Mouse (Mus musculus) liver, embryonic 16.5 days (tissue): ENCODE measurements around the gene Grk6. TPM values are rescaled to one million over a fixed set of nuclear protein-coding genes. Genes with fewer than 3 reads are reported as not detected.

Experiments used
- ATAC-seq: fragments of 200-750 bp; cut with Nextera tagmentation; 2 replicates; pipeline ENCODE4 v1.8.0; 2017; ENCODE audit warnings: low read depth, mild to moderate bottlenecking, moderate number of reproducible peaks, moderate library complexity
- H3K27ac ChIP-seq: fragments of 300-500 bp; sonication (generic); 2 replicates; pipeline ENCODE4 v1.5.1; 2014; ENCODE audit warnings: mild to moderate bottlenecking, low read length
- H3K27me3 ChIP-seq: fragments of 300-500 bp; sonication (generic); 2 replicates; pipeline ENCODE4 v1.6.1; 2014; ENCODE audit warnings: low read depth, low read length, mixed read lengths; ENCODE audit not compliant: control insufficient read depth, insufficient read depth
- H3K36me3 ChIP-seq: fragments of 300-500 bp; sonication (generic); 2 replicates; pipeline ENCODE4 v1.6.1; 2014; ENCODE audit warnings: mild to moderate bottlenecking; ENCODE audit not compliant: control insufficient read depth, insufficient read depth
- H3K4me1 ChIP-seq: fragments of 300-500 bp; sonication (generic); 2 replicates; pipeline ENCODE4 v1.6.1; 2014; ENCODE audit warnings: low read depth, low read length, mixed read lengths; ENCODE audit not compliant: control insufficient read depth
- H3K4me2 ChIP-seq: fragments of 300-500 bp; sonication (generic); 2 replicates; pipeline ENCODE4 v1.6.1; 2014; ENCODE audit warnings: low read depth, low read length, mixed read lengths
- H3K4me3 ChIP-seq: fragments of 300-500 bp; sonication (generic); 2 replicates; pipeline ENCODE4 v1.5.1; 2014; ENCODE audit warnings: low read depth, mild to moderate bottlenecking, low read length
- H3K9ac ChIP-seq: fragments of 300-500 bp; sonication (generic); 2 replicates; pipeline ENCODE4 v1.6.1; 2014; ENCODE audit warnings: low read depth, low read length
- H3K9me3 ChIP-seq: fragments of 300-500 bp; sonication (generic); replicated peaks from 2 replicates; pipeline ENCODE4 v1.6.1; 2016; ENCODE audit warnings: low read length; ENCODE audit not compliant: control insufficient read depth
- WGBS: fragments of 180-500 bp; shearing (Covaris S2); extraction: QIAGEN DNeasy Blood & Tissue Kit; methylation state at CpG from one replicate; pipeline ENCODE4 v1.1.7; 2014; ENCODE audit not compliant: insufficient replicate concordance; 5-methylcytosine and 5-hydroxymethylcytosine counted together
- polyA plus RNA-seq: library from polyadenylated mRNA; unstranded; fragments of >200 nt; fragmentation: Nextera tagmentation; extraction: Ambion mirVana; gene quantifications from 2 replicates; pipeline ENCODE4 v1.2.1, GENCODE M21; 2015

The Grk6 gene
- polyA plus RNA-seq, 1 experiment from 2014 or later, result 12.1 TPM

GRCm38 (mm10) chr13:55468851-55469560 is 24.1 kb downstream of the Grk6 start:
- no peak overlapping the region for H3K27ac ChIP-seq
- H3K4me3 ChIP-seq, result no peak overlapping the region
- no peak overlapping the region for H3K9ac ChIP-seq
- H3K36me3 ChIP-seq, result no peaks in the 10 kb centered on the region
- ATAC-seq, result no peak
- peaks cover 78% of the 10 kb centered on the region for H3K27me3 ChIP-seq
- H3K9me3 ChIP-seq, result no peaks in the 10 kb centered on the region
- H3K4me1 ChIP-seq, result peaks cover 27% of the 10 kb centered on the region
- 42% methylated on average over 13 of the region's 13 CpGs for WGBS
- H3K4me2 ChIP-seq, result no peak overlapping the region

DNA sequence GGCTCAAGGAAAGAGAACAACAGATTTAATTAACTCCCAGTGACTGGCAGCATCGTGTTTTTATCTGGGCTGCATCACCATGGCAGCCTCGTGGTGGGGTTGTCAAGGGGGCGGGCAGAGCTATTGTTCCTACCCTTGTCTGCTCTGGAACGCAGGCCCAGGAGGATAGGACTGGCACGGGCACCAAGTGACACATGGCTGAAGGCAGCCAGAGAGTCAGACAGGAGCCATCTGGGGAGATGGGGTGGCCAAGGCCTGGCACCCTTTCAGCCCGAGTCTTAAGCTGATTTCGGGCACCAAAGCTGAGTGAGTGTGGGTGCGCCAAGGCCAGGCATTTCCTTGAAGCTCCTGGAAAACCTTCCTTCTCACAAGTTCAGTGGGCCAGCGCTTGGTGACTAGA is 25.5 kb downstream of the Grk6 start:
- peaks cover 16% of the 10 kb centered on the region for H3K4me1 ChIP-seq
- H3K27ac ChIP-seq, result no peak overlapping the region
- ATAC-seq, result no peak
- no peak overlapping the region for H3K4me3 ChIP-seq
- peaks cover 76% of the 10 kb centered on the region for H3K27me3 ChIP-seq
- H3K9me3 ChIP-seq, result no peaks in the 10 kb centered on the region
- no peaks in the 10 kb centered on the region for H3K36me3 ChIP-seq
- no peak overlapping the region for H3K4me2 ChIP-seq
- WGBS, result 62% methylated on average over 9 of the region's 9 CpGs
- H3K9ac ChIP-seq, result no peak overlapping the region

DNA sequence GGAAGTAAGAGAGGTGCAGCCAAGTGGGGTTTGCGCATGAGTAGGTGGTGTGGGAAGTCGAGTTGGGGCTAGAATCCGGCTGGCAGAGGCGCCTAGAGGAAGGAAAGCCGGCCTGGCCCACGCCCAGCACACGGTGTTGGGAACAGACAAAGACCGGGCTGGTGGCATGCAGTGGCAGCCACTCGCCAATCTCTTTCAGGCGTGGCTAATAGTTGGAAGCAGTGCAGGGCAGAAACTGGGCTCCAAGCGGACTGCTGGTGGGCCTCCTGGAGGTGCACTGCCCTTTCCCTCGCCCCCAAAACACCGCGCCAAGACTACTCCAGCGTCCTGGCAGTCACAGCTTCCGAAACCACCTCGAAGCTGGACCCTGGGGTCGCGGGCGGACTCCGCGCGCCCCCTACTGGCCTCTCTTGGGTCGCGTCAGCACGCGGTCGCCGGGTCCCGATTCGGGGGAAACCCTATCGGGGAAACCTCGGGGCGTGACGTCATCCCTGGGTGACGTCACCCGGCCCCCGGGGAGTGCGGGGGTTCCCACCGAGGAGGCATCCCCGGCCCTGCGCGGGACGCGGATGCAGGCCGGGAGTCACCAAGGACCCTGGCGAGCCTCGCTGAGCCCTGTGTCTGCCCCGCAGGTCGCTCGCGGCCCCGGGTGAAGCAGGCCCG is 26.4 kb downstream of the Grk6 start:
- H3K36me3 ChIP-seq, result no peaks in the 10 kb centered on the region
- H3K27me3 ChIP-seq, result peaks cover 72% of the 10 kb centered on the region
- 1% methylated on average over 54 of the region's 54 CpGs for WGBS
- peak overlapping the region; percentile 62 for H3K4me3 ChIP-seq
- H3K9ac ChIP-seq, result peak overlapping the region; percentile 38; the same call in 1 of the 2 replicates
- no peak overlapping the region for H3K27ac ChIP-seq
- H3K4me1 ChIP-seq, result peaks cover 16% of the 10 kb centered on the region
- peak overlapping the region; percentile 85 for H3K4me2 ChIP-seq
- ATAC-seq, result peak; percentile 59
- no peaks in the 10 kb centered on the region for H3K9me3 ChIP-seq

DNA sequence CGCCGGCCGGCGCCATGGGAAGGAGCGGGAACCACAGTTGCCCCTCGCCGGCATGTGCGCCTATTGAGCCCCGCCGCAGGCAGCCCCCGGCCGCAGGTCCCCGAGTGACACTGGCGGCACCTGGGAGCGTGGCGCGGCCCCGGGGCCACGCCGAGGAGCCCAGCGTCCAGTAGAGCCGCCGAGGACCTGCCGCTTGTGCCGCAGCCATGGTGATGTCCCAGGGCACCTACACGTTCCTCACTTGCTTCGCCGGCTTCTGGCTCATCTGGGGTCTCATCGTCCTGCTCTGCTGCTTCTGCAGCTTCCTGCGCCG is 26.9 kb downstream of the Grk6 start:
- no peaks in the 10 kb centered on the region for H3K36me3 ChIP-seq
- peak overlapping the region; percentile 62 for H3K4me3 ChIP-seq
- H3K9me3 ChIP-seq, result no peaks in the 10 kb centered on the region
- H3K4me2 ChIP-seq, result peak overlapping the region; percentile 85
- ATAC-seq, result no peak
- H3K27me3 ChIP-seq, result peaks cover 71% of the 10 kb centered on the region
- H3K27ac ChIP-seq, result no peak overlapping the region
- peaks cover 16% of the 10 kb centered on the region for H3K4me1 ChIP-seq
- 0% methylated on average over 30 of the region's 31 CpGs for WGBS
- peak overlapping the region; percentile 38 for H3K9ac ChIP-seq

DNA sequence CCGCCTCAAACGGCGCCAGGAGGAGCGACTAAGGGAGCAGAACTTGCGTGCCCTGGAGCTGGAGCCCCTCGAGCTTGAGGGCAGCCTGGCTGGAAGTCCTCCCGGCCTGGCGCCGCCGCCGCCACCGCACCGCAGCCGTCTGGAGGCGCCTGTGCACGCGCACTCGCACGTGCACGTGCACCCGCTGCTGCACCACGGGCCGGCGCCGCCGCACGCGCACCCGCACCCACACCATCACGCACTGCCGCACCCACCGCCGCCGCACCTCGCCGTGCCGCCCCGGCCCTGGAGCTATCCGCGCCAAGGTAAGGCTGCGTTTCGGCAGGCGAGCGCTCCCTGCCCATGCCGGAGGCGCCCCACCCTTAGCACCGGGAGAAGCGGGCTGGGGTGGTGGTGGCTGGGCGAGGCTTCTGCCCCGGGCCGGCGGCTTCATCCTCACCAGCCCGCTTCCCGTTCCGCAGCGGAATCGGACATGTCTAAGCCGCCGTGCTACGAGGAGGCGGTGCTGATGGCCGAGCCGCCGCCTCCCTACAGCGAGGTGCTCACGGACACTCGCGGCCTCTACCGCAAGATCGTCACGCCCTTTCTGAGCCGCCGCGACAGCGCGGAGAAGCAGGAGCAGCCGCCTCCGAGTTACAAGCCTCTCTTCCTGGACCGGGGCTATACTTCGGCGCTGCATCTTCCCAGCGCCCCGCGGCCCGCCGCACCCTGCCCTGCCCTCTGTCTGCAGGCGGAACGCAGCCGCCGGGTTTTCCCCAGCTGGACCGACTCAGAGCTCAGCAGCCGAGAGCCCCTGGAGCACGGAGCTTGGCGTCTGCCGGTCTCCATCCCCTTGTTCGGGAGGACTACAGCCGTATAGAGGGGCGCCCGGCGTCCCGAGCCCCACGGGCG is 27.5 kb downstream of the Grk6 start:
- Histone ChIP-seq H3K36me3 (no peaks in the 10 kb centered on the region), H3K4me1 (peaks cover 16% of the 10 kb centered on the region), H3K27me3 (peaks cover 71% of the 10 kb centered on the region), H3K4me3 (peak overlapping the region; percentile 62), H3K9me3 (no peaks in the 10 kb centered on the region), H3K4me2 (peak overlapping the region; percentile 85), H3K9ac (peak overlapping the region; percentile 28), H3K27ac (no peak overlapping the region)
- ATAC-seq, result 0 out of 2 replicates have a peak, but pooled peaks have one; percentile 24
- WGBS, result under 1% methylated on average over 100 of the region's 103 CpGs

DNA sequence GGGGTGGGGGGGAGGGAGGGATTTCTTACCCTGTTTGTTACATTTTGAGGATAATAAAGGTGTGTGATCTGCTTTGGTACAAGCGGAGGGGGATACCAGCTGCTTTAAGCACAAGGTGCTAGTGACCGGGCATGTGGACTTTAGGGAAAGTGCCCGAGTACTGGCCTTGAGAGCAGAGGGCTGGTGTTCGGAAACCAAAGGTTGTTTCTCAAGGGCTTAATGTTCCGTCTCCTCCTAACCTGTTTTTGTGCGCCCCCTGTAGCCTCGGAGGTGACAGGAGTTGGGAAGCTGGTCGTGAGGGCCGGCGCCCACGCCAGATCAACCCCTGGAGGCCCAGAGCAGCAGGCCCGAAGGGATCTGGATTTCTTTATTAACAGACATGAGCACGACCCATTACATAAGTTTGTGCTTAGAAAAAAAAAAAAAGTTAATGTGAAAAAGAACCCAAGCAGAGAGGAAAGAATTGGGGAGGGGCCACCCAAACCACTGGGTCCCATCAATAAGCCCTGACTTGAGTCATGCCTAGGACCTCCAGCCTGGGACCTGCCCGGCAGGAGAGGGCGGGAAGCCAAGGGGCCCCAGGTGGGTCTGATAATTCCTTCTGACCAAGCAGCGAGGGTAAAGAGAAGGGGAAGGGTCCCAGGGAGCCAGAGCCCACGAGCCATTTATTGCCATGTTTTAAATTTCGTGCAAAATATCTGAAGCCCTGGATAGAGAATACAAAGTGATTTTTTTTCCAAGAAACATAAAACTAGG is 28.4 kb downstream of the Grk6 start:
- WGBS, result 17% methylated on average over 18 of the region's 18 CpGs
- no peak overlapping the region for H3K27ac ChIP-seq
- no peak for ATAC-seq
- peaks cover 68% of the 10 kb centered on the region for H3K27me3 ChIP-seq
- H3K4me2 ChIP-seq, result peak overlapping the region; percentile 85
- H3K4me3 ChIP-seq, result peak overlapping the region; percentile 62
- H3K4me1 ChIP-seq, result peaks cover 16% of the 10 kb centered on the region
- H3K36me3 ChIP-seq, result no peaks in the 10 kb centered on the region
- H3K9me3 ChIP-seq, result no peaks in the 10 kb centered on the region
- H3K9ac ChIP-seq, result peak overlapping the region; percentile 28; the same call in 1 of the 2 replicates

DNA sequence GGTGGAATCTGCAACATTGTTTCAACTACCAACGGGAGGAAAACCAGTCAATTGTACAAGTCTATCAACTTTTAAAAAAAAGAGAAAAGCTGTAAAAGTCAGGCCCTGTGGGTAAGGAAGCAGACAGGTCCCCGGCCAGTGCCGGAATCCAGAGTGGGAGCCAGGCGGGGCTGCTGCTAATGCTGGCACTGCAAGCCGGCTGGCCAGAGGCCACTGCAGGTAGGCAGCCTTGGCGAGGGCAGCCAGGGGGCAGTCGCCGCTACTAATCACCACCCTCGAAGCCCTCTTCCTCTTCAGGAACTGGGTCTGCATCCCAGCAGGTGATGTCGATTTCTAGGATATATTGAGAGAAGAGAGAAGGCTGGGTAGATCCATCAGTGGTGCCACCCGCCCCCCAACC is 29.1 kb downstream of the Grk6 start:
- no peak overlapping the region for H3K4me2 ChIP-seq

GRCm38 (mm10) chr13:55474621-55475069 is 29.8 kb downstream of the Grk6 start:
- WGBS, result 50% methylated on average over 5 of the region's 5 CpGs
- H3K4me3 ChIP-seq, result no peak overlapping the region
- H3K4me1 ChIP-seq, result peaks cover 16% of the 10 kb centered on the region
- H3K4me2 ChIP-seq, result no peak overlapping the region
- H3K9ac ChIP-seq, result no peak overlapping the region
- H3K36me3 ChIP-seq, result no peaks in the 10 kb centered on the region
- peaks cover 59% of the 10 kb centered on the region for H3K27me3 ChIP-seq
- no peaks in the 10 kb centered on the region for H3K9me3 ChIP-seq
- no peak overlapping the region for H3K27ac ChIP-seq
- ATAC-seq, result no peak

More for the DNA sequence above, 29.1 kb downstream of the Grk6 start:
- peaks cover 16% of the 10 kb centered on the region for H3K4me1 ChIP-seq
- no peak overlapping the region for H3K27ac ChIP-seq
- H3K27me3 ChIP-seq, result peaks cover 65% of the 10 kb centered on the region
- H3K36me3 ChIP-seq, result no peaks in the 10 kb centered on the region
- H3K4me3 ChIP-seq, result no peak overlapping the region
- WGBS, result 56% methylated on average over 11 of the region's 11 CpGs
- H3K9me3 ChIP-seq, result no peaks in the 10 kb centered on the region
- H3K9ac ChIP-seq, result no peak overlapping the region
- no peak for ATAC-seq
